Mouse (Mus musculus) hematopoietic multipotent progenitor cell, adult 10-12 weeks (in vitro differentiated cells): Measurements from ENCODE around the gene Stab1. TPM values are rescaled to one million over a fixed set of nuclear protein-coding genes. Genes with fewer than 3 reads are reported as not detected.

ENCODE experiments used
- polyA plus RNA-seq: library from polyadenylated mRNA; stranded (reverse); fragments of >175 nt; gene quantifications from 2 replicates; pipeline ENCODE4 v1.2.3, GENCODE M21; 2012; ENCODE audit warnings: low replicate concordance

Gene Stab1
- 1.2 and 2.7 TPM in 2 replicates for polyA plus RNA-seq

DNA sequence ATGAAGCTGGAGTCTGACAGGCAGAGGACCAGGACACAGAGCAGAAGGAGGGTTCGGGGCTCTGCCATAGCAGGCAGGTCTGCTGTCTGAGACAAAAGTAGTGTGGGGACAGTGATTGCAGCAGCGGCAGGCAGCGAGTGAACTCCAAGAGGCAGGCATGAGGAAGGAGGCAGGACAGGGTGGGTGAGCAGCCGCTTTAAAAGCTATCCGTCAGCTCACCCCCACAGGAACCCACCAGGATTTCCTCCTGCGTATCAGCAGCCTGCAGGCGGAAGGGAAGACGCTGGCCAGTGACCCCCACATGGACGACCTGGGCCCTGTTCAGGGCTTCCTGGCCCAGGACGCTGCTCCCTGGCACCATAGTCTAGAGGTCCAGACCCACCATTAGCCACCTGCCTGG is at the start of gene Stab1:
Gene Stab1 (minus strand): TSS at position 217 of the 400 bp plus-strand sequence.

GRCm38 (mm10) chr14:31217666-31218065 is 49.2 kb upstream of the Stab1 start, which contains the start of gene Sema3g:
Sema3g (plus strand) TSS chr14:31217860.

DNA sequence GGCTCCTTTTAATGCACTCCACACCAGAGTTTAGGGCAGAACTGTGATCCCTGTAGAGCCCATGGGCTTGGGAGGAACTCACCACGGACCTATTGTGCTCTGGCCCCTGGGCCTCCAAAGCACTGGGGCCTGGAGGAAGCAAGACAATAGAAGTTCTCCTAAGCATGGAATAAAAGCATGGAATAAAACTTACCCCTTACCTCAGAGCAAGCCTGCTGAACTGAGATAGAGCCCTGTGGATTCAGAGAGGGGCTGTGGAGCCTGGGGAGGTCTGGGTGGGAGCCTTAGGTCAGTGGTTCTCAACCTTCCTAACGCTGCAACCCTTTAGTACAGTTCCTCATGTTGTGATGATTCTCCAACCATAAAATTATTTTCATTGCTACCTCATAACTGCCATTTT is 48.4 kb upstream of the Stab1 start, which contains the start of gene Nisch:
Gene Nisch (minus strand): TSS at position 101 of the 400 bp plus-strand sequence.

DNA sequence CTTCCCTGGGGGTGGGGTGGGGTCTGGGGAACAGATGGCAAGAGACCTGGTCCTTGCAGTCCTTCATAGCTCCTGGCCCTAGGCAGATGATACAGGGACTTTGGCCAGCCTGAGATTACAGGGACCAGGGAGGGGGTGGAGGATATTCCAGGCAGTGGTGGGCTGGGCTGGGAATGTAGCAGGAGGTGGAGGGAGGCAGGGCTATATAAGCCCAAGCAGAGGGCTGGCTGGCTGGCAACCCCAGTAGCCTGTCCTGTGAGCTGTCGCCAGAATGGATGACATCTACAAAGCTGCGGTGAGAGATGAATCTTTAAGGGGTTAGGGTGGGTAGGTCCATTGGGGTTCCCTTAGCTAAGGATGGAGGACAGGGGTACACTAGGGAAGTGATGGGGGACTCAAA is 39.6 kb upstream of the Stab1 start, which contains the start of gene Tnnc1:
Gene Tnnc1 (plus strand): TSS at position 229 of the 400 bp plus-strand sequence.

DNA sequence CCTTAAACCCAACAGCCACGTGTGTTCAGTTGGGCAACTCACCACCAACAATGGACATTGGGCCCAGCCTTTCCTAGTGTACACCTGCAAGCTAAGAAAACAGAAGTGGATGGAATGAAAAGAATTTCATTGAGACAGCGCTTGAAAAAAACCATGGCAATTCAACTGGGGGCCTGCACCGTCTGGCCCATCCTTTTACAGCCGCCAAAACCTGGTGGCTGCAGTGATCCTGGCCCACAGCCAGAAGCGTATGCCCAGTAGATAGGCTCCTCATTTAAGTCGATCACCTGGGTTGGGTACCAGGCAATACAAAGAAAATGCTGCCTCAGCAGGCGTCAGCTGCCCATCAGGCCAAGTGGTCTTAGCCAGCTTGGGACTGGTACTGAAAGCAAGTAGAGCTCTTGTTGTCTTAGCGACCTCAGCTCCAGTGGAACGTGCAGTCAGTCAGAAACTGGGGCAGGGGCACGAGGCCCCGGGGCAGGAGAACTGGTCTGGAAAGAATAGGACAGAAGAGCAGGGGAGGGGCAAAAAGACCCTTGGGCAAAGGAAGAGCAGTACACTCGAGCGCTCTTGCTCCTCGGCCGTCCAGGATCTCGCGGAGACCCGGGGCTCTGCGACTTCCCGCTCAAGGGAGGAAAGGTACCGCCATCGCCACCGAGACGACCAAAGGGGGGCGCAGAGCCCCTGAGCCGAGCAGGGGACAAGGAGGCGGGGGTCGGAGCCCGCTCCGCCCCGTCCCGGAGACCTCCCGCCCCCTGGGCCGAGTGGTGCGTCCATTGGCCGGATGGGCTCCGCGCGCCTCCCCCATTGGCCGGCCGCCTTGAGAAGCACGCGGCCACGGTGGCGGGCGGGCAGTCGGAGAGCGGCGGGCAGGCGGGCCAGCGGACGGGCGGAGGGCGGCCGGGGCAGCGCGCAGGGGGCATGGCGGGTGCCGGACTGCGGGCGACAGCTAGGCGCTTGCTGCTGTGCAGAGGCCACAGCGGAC is 37.9 kb downstream of the Stab1 start, which contains the start of gene Nt5dc2:
Gene Nt5dc2 (plus strand): TSS at position 818 of the 985 bp plus-strand sequence.

DNA sequence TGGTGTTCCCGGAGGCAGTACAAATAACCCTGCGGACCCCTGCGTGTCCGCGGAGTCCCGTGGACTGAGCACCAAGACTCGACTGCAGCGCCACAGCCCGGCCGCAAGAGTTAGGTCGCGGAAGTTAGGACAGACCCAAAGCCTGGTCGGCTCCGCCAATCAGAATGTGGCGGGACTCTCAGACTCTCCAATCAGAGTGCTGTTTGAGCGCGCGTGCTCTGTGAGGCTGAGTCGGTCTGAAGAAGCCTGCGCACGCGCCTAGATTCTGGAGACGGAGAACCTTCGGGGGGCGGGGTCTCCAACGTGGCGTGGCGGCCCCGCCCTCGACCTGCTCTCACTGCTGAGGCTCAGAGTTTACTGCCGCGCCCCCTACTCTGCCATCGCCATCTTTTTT is 39.6 kb downstream of the Stab1 start, which contains the start of gene Smim4:
Gene Smim4 (minus strand): TSS at position 131 of the 394 bp plus-strand sequence.

Other genes starting within 250 kb of the Stab1 start
- 0.05 TPM in 1 of 2 replicates, not detected in the other for gene Itih3, start 244.9 kb downstream of the Stab1 start, polyA plus RNA-seq
- gene Itih1, start 225.4 kb downstream of the Stab1 start, polyA plus RNA-seq, result not detected in 2 replicates
- 2.8 and 2.9 TPM in 2 replicates for gene Nek4, start 217.3 kb downstream of the Stab1 start, polyA plus RNA-seq
- 4.2 and 10.3 TPM in 2 replicates for gene Glt8d1, start 167.2 kb downstream of the Stab1 start, polyA plus RNA-seq
- 19.4 and 26.5 TPM in 2 replicates for gene Spcs1, start 167.0 kb downstream of the Stab1 start, polyA plus RNA-seq
- gene Pbrm1, start 149.5 kb downstream of the Stab1 start, polyA plus RNA-seq, result 11.4 and 16.3 TPM in 2 replicates
- gene Gnl3, start 149.5 kb downstream of the Stab1 start, polyA plus RNA-seq, result 3.6 and 13.9 TPM in 2 replicates
- gene Smim4, start 39.7 kb downstream of the Stab1 start, polyA plus RNA-seq, result 30.1 and 46.4 TPM in 2 replicates
- 3.8 and 17.4 TPM in 2 replicates for gene Nt5dc2, start 37.6 kb downstream of the Stab1 start, polyA plus RNA-seq
- gene Tnnc1, start 39.7 kb upstream of the Stab1 start, polyA plus RNA-seq, result 0.18 TPM in 1 of 2 replicates, not detected in the other
- gene Nisch, start 48.3 kb upstream of the Stab1 start, polyA plus RNA-seq, result 207 and 272 TPM in 2 replicates
- gene Sema3g, start 49.2 kb upstream of the Stab1 start, polyA plus RNA-seq, result 0.05 and 0.17 TPM in 2 replicates
- 5.3 and 6.3 TPM in 2 replicates for gene Phf7, start 82.7 kb upstream of the Stab1 start, polyA plus RNA-seq
- 42.4 and 44.6 TPM in 2 replicates for gene Bap1, start 82.8 kb upstream of the Stab1 start, polyA plus RNA-seq
- 0.04 and 0.12 TPM in 2 replicates for gene Dnah1, start 155.3 kb upstream of the Stab1 start, polyA plus RNA-seq
- 7.9 and 10.4 TPM in 2 replicates for gene Capn7, start 168.0 kb upstream of the Stab1 start, polyA plus RNA-seq